Mouse (Mus musculus): ENCODE data around the gene Osbpl6.

Osbpl6 gene

DNA sequence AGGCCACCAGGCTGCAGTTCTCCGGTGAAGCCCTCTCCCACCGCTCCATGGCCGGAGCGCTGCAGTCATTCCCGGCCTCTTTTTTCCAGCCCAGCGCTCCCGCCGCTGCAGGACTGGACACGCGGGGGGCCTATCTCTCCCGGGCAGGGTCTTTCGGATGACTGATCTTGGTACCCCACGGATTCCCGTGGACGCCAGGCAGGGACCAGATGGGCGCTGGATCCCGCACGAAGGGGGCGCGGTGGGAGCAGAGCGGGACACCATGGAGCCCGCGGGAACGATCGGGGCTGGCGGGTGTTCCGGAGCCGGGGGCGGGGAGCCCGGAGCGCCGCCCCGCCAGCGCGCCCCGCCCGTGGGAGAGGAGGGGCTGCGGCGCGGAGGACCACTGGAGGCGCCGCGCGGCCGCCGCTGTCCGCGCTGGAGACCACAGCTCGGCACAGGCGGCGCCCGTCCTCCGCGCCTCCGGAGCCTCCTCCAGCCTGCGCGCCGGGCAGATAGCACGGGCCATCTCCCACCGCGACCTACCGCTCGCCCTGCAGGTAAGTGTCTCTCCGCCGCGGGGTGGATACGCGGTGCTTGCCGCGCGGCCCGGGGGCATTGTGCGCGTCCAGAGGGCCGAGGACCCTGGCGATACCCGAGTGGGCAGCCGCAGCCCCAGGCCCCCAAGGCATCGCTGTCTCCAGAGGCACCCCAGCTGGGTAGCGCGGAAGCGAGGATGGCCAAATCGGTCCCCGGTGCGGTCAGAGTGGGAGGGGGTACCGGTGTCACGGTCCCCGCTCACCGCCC, at the start of gene Osbpl6:
TSS of gene Osbpl6 (plus strand) at position 358 of the 786 bp plus-strand sequence.
- DNase-seq (ENCODE audit: low read depth), result no peak

GRCm38 (mm10) chr2:76360226-76360625, 46.1 kb upstream of the Osbpl6 start, which contains the start of gene Cyct:
Gene Cyct (minus strand): TSS chr2:76360450.
- no peak for DNase-seq (ENCODE audit: low read depth)

GRCm38 (mm10) chr2:76362111-76362510, 44.2 kb upstream of the Osbpl6 start:
- peak; percentile 46 for DNase-seq (ENCODE audit: low read depth)

DNA sequence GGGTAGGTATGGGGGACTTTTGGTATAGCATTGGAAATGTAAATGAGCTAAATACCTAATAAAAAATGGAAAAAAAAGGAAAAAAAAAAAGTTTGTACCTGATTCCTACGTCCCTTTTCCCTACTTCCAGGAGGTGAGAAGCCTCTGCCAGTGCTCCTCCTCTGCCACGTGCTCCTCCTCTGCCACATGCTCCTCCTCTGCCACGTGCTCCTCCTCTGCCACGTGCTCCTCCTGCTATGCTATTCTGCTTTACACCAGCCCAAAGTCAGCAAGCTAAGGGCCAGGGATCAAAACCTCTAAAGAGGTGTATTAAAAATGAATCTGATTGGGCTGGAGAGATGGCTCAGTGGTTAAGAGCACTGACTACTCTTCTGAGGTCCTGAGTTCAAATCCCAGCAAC, 40.5 kb upstream of the Osbpl6 start:
- no peak for DNase-seq (ENCODE audit: low read depth)

DNA sequence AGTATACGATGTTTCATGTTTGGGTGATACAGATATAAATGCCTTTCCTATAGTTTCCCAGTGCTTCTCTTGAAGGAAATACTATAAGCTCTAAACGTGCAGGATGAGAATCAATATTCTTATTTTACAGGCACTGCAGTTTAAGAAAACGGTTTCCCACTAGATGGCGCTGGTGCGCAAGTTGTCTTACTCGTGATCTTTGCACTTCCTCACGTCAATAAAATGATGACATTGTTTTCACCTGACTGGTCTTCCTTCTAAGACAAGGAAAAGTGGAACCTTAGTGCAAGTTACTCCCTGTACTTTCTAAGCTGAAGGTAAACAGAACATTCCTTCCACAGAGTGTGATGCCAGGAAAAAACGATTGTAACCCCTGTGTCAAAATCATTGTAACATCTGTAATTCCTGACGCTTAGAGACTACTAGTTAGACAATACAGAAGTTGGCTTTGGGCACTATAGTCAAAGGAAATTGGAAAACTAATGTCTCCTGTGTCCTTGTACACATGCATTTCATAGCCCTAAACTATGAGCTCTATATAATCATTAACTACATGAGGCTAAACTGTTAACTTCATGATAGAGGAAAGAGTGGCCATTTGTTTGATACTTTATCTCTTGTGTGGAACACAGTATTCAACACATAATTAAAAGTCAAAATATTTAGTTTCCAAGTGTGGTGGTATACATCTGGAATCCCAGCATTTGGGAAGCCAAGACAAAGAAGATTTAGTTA, 39.0 kb upstream of the Osbpl6 start:
- DNase-seq (ENCODE audit: low read depth), result peak; percentile 82

DNA sequence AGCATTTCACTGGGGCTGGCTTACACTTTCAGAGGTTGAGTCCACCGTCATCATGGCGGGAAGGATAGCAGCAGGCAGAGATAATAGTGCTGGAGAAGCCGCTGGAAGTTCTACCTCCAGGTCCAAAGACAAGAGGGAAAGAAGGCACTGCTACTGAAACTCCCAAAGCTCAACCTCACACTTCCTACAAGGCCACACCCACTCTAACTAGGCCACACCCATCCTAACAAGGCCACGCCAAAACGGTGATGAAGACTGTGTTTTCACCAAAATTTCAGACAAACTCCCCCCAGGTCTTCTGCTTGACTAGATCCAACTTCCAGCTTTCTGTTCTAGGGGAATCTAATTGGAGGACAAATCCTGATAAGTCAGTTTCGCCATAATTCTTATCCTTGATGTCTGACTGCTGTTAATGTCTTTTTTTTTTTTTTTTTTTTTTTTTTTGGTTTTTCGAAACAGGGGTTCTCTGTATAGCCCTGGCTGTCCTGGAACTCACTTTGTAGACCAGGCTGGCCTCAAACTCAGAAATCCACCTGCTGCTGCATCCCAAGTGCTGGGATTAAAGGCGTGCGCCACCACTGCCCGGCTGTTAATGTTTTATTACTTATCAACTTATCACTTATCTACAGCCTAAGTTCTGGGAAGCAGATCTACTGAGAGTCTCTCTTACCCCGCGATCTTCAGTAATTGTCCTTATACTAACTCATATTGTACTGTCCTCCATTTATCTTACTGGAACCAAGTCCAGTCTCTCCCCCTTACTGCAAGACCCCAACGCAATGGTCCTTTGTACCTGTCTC, 37.2 kb upstream of the Osbpl6 start:
- DNase-seq (ENCODE audit: low read depth), result peak; percentile 37

GRCm38 (mm10) chr2:76369821-76370655, 36.3 kb upstream of the Osbpl6 start, which contains the start of gene Rbm45:
Gene Rbm45 (plus strand): TSS chr2:76369984.
- DNase-seq (ENCODE audit: low read depth), result peak; percentile 85

DNA sequence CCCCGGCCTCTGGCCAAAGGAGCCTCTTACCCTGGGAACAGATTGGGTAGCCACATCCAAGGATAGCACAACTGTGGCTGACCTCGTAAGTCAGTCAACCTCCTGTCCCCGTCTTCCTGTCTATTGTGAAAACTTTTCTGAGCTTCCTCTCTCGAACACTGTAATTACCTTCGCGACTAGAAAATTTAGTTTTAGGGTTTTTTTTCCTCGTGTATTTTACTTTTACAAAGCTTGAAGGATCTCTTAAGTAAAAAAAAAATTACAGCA, 35.7 kb upstream of the Osbpl6 start:
- DNase-seq (ENCODE audit: low read depth), result peak; percentile 55

DNA sequence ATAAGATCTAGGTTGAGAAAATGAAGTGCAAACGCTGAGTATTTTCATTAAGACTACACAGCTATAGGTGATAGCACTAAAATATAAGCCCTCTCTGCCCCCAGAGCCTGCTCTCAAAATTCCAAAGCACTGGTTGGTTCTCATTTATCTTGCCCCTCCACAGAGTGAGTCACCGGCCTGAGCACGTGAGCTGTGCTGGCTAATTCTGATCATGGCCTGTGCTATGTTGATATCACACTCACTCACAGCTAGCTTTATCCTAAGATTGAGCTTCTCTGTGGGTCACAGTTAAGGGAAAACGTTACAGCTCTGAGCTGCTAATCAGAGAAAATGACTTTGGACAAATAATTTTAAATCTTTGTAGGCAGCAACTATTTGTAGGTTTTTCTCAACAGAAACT, 34.1 kb upstream of the Osbpl6 start:
- peak; percentile 25 for DNase-seq (ENCODE audit: low read depth)

- DNase-seq (ENCODE audit: low read depth), result no peak
These were observed 31.6 kb upstream of the Osbpl6 start for GRCm38 (mm10) chr2:76374544-76375206.

DNA sequence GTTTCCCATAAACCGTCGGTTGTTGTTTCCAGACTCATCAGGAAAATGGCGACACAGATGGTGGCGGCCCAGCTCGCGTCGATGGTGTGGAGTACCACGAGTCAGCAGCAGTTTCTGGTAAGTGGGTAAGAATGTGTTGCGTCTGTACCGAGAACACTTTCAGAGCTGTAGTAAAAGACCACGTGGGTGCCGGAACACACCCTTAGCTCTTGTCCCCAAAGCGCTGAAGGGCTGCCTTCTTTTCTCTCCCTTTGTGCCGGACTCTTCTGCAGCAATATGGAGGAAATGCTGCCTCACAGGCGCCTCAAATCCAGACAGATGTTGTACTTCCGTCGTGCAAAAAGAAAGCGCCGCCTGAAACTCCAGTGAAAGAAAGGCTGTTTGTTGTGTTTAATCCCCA, 27.7 kb upstream of the Osbpl6 start:
- DNase-seq (ENCODE audit: low read depth), result no peak

DNA sequence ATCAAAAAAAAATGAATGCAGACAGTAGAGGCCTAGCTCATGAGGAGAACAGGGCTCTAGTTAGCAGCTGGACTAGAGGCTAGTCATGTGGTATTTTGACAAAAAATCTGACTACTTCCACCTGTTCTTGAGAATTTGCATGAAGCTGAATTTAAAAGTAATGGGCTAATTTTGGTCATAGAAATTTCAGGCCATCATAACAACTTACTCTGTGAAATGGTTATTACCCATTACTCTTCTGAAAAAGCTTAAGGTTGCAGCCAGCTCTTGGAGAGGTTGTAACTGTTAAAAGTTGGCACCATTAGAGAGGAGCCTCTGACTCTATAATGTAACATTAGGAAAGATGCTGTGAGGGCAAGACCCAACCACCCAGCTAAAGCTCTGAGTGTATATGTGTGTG, 19.8 kb upstream of the Osbpl6 start:
- no peak for DNase-seq (ENCODE audit: low read depth)

GRCm38 (mm10) chr2:76400178-76400577, 6.1 kb upstream of the Osbpl6 start:
- DNase-seq (ENCODE audit: low read depth), result no peak

- DNase-seq (ENCODE audit: low read depth), result no peak
These were observed 635 bp upstream of the Osbpl6 start for GRCm38 (mm10) chr2:76405596-76406150.

DNA sequence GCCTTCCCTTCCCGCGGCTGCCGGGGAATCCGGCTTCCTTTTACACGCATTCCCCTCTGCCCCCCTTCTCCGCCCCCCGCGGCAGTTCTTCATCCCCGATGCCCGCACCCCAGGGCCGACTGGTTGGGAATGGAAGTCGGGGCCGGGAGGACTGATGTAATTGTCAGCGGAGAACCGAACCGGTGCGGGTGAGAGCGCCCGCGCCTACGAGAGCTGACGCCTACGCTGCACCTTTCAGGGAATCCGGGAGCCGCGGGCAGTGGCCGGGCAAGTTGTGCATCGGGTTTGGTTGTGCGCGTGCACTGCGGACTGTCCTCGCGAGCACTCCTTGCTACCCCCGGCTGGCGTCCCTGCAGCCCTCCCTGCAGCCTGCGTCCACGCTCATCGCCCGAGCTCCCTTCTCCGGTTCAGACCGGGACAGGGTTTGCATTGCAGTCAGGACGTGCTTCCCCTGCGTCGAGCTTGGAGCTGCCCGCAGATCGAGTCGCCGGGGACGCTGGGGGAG, 681 bp downstream of the Osbpl6 start:
- DNase-seq (ENCODE audit: low read depth), result no peak

DNA sequence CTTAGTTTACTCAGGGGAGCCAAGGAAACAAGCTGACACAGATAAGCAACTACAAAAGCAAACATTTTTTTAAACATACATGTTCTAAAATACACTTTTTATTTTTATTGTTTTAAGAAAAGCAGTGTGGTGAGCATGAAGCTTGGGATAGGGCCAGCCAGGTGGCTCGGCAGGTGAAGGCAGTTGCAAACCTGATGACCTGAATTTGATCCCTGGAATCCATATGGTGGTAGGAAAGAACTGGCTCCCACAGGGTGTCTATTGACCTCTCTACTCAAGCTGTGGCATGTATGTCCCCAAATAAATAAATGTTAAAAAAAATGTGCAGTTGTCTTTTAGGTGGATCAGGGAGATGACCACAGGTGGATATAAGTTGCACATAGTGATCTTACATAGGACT, 3.2 kb downstream of the Osbpl6 start:
- no peak for DNase-seq (ENCODE audit: low read depth)

DNA sequence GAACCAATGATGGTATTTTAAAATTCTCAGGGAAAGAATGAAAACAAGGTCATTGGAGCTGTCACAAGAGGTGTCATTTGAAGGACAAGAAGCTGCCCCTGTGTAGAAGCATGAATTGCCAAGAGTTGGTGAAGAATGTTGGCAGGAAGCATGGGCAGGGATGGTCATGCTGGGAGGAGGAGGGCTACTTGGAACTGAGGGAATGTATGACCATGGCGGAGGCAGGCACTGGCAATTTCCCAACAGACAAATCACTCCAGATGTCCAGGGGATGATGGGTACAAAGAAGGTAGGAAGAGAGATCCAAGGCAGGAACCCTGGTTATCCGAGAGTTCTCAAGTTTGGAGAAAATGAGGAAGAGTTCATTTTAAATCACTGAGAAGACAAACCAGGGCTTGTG, 3.7 kb downstream of the Osbpl6 start:
- no peak for DNase-seq (ENCODE audit: low read depth)

DNA sequence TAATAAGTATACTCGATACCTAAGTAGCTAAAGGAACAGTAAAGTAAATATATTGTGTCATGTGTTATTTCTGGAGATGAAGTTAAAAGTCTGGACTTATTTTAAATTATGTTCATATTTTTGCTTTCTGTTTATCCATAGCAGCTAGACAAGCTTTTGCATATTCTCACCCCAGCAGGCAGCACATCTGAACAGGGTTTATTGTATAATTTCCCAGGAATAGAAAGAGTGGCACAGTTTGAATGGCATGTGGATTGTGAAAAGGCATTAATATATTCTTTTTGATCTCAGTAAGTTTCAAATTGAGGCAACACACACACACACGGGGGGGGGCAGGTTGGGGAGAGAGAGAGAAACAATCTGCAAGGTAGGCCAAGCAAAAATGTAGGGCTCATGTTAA, 6.6 kb downstream of the Osbpl6 start:
- no peak for DNase-seq (ENCODE audit: low read depth)

DNA sequence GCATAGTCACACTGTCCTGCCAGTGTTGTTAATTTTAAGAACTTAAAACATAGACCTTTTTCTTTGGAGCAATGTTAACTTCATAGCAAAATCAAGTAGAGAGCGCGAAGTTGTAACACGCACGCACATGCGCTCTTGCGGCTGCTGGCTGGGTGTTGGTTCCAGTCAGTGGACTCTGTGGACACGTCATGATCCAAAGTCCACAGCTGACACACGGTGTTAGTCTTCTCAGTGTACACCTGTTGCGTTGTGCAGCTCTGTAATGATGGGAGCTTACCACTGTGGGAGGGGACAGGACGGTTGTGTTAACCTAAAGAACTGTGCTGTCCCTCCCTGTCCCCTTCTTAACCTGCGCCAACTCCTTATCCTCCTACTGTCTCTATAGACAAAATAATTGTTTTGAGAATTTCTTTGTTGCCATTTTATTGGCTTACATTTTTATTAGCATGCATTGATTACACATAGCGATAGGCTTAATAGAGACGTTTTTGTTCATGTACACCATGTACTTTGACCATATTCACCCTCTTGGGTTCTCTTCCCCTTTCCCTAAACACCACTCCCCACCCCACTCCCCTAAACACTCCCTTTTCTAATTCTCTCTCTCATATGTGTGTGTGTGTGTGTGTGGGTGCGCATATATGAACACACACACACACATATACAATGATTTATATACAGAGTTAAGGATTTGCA, 11.3 kb downstream of the Osbpl6 start:
- DNase-seq (ENCODE audit: low read depth), result no peak

DNA sequence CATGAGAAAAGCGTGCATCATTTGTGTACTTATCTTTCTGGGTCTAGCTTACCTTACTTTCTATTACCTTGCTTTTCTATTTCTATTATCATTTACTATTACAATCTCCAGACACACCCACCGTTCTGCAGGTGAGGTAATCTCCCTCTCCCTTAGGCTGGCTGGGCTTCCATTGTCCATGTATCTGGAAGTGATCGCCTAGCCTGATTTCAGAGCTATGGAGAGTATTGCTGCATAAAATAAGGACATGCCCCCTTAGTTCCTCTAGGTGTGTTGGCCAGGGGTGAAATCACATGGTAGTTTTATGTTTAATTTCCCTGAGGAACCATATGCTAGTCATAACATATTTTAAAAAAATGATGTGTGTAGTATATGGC, 11.8 kb downstream of the Osbpl6 start:
- DNase-seq (ENCODE audit: low read depth), result no peak

All from 416B (cell line).